8 mouse cellular contexts compared by ENCODE assay signal in genomic region chr13:21749387-21750158, GRCm38 (mm10). TPM values are rescaled to one million over a fixed set of nuclear protein-coding genes. Genes with fewer than 3 reads are reported as not detected.
A peak's percentile ranks its signal among the peaks of the same experiment; 100 is the strongest.
DNase-seq lines count a peak whose midpoint lies in the region; ATAC-seq and TF ChIP-seq lines count a peak whose summit lies in the region.

No protein-coding gene starts in this region.

- H3K9me3 ChIP-seq in lung, postnatal 0 days (ENCODE audit: low read length), result no peaks in the 10 kb centered on the region
- no peaks in the 10 kb centered on the region for H3K9me3 ChIP-seq in midbrain, postnatal 0 days (ENCODE audit: low read length)

- H3K4me3 ChIP-seq in lung, postnatal 0 days (ENCODE audit: low read depth, low read length), result peak overlapping the region; percentile 39
- peak overlapping the region; percentile 44 for H3K4me3 ChIP-seq in midbrain, postnatal 0 days (ENCODE audit: low read depth, low read length)

- no peak for TF ChIP-seq CTCF in lung, postnatal 0 days (IDR thresholded peaks at IDR 0.05)
- no peak for TF ChIP-seq CTCF in midbrain, postnatal 0 days (IDR thresholded peaks at IDR 0.05)

- no peaks in the 10 kb centered on the region for H3K36me3 ChIP-seq in lung, postnatal 0 days (ENCODE audit: insufficient read depth, low read length)
- H3K36me3 ChIP-seq in midbrain, postnatal 0 days (ENCODE audit: insufficient read depth, low read length), result no peaks in the 10 kb centered on the region

- H3K4me2 ChIP-seq in lung, postnatal 0 days (replicated peaks; ENCODE audit: low read depth, low read length), result peak overlapping the region; percentile 56
- peak overlapping the region; percentile 58 for H3K4me2 ChIP-seq in midbrain, postnatal 0 days (ENCODE audit: low read depth, low read length, poor library complexity, severe bottlenecking)

- peaks cover 7% of the 10 kb centered on the region for H3K4me1 ChIP-seq in lung, postnatal 0 days (ENCODE audit: insufficient read depth, low read depth, low read length)
- H3K4me1 ChIP-seq in midbrain, postnatal 0 days (ENCODE audit: insufficient read depth, low read length), result no peaks in the 10 kb centered on the region

- peak overlapping the region; percentile 32; the same call in 1 of the 2 replicates for H3K9ac ChIP-seq in lung, postnatal 0 days (replicated peaks; ENCODE audit: low read depth)
- peak overlapping the region; percentile 59 for H3K9ac ChIP-seq in midbrain, postnatal 0 days (replicated peaks; ENCODE audit: low read length, poor library complexity, severe bottlenecking)

- no peak for ATAC-seq in lung, postnatal 0 days
- ATAC-seq in midbrain, postnatal 0 days (ENCODE audit: low FRiP score), result no peak
- ATAC-seq in inflammation-experienced regulatory T-cells, adult 6 months, result no peak

- H3K27me3 ChIP-seq in lung, postnatal 0 days (replicated peaks; ENCODE audit: insufficient read depth, low read length), result no peaks in the 10 kb centered on the region
- no peaks in the 10 kb centered on the region for H3K27me3 ChIP-seq in midbrain, postnatal 0 days (ENCODE audit: insufficient read depth, low read length)

- no peak for TF ChIP-seq EP300 in lung, postnatal 0 days (IDR thresholded peaks at IDR 0.05)

- 2% methylated on average over 5 of the region's 5 CpGs for WGBS in lung, postnatal 0 days
- WGBS in midbrain, postnatal 0 days, result 6% methylated on average over 5 of the region's 5 CpGs

- H3K27ac ChIP-seq in lung, postnatal 0 days (ENCODE audit: low read length), result no peak overlapping the region
- H3K27ac ChIP-seq in midbrain, postnatal 0 days (ENCODE audit: low read depth, low read length), result peak overlapping the region; percentile 48; the same call in 1 of the 2 replicates

- DNase-seq in lung, postnatal 0 days (ENCODE audit: low spot score), result no peak
- DNase-seq in lung, postnatal 14 days, result no peak
- DNase-seq in embryo, embryonic 10 days (ENCODE audit: low spot score), result peak; percentile 71
- peak; percentile 69 for DNase-seq in hindlimb bud, embryonic 11.5 days (ENCODE audit: extremely low spot score, low read depth, low spot score)
- DNase-seq in midbrain, postnatal 0 days (ENCODE audit: low spot score), result peak; percentile 39
- DNase-seq in T-cell, adult 2 months (ENCODE audit: low spot score), result no peak
- DNase-seq in gastrocnemius, postnatal 25 days, result no peak

RNA-seq across cellular contexts. Expression of gene Hist1h4k, which starts 0.7 kb away (rescaled TPM):
- 0.84 and 0.89 TPM in 2 replicates for polyA plus RNA-seq in lung, postnatal 0 days (2015; fragmentation: Nextera tagmentation; extraction: Ambion mirVana)
- 386 and 434 TPM in 2 replicates for total RNA-seq in midbrain, postnatal 0 days (2014; rRNA removed)
- polyA plus RNA-seq in midbrain, postnatal 0 days (2015; fragmentation: Nextera tagmentation; extraction: Ambion mirVana), result 0.80 and 2.1 TPM in 2 replicates
- polyA plus RNA-seq in inflammation-experienced regulatory T-cells, adult 6 months (2017; shearing (Covaris generic)), result 10 to 100 TPM in 1 of 3 experiments, 1 to 10 TPM in 2; 1.5 to 15.3 (median 8.0) TPM
- total RNA-seq in gastrocnemius, postnatal 25 days (2021), result 10 to 100 TPM; 31.9 to 37.5 TPM

RNA-seq across cellular contexts. Expression of gene Hist1h2ak, which starts 4.1 kb away (rescaled TPM):
- 7.5 and 9.4 TPM in 2 replicates for polyA plus RNA-seq in lung, postnatal 0 days (2015; fragmentation: Nextera tagmentation; extraction: Ambion mirVana)
- 254 and 276 TPM in 2 replicates for total RNA-seq in midbrain, postnatal 0 days (2014; rRNA removed)
- polyA plus RNA-seq in midbrain, postnatal 0 days (2015; fragmentation: Nextera tagmentation; extraction: Ambion mirVana), result 2.4 and 4.6 TPM in 2 replicates
- polyA plus RNA-seq in inflammation-experienced regulatory T-cells, adult 6 months (2017; shearing (Covaris generic)), result 1 to 10 TPM in 1 of 3 experiments, not detected in 2; 6.2 TPM
- 1 to 10 TPM; 2.7 to 6.4 TPM for total RNA-seq in gastrocnemius, postnatal 25 days (2021)

RNA-seq across cellular contexts. Expression of gene Hist1h2bn, which starts 4.3 kb away (rescaled TPM):
- polyA plus RNA-seq in lung, postnatal 0 days (2015; fragmentation: Nextera tagmentation; extraction: Ambion mirVana), result 1.1 and 1.3 TPM in 2 replicates
- 212 and 326 TPM in 2 replicates for total RNA-seq in midbrain, postnatal 0 days (2014; rRNA removed)
- polyA plus RNA-seq in midbrain, postnatal 0 days (2015; fragmentation: Nextera tagmentation; extraction: Ambion mirVana), result not detected in 2 replicates
- polyA plus RNA-seq in inflammation-experienced regulatory T-cells, adult 6 months (2017; shearing (Covaris generic)), result 1 to 10 TPM in 2 of 3 experiments, not detected in 1; 1.8 to 3.0 TPM
- 1 to 10 TPM; 5.1 to 9.0 TPM for total RNA-seq in gastrocnemius, postnatal 25 days (2021)

RNA-seq across cellular contexts. Expression of gene Hist1h4j, which starts 14.7 kb away (rescaled TPM):
- polyA plus RNA-seq in lung, postnatal 0 days (2015; fragmentation: Nextera tagmentation; extraction: Ambion mirVana), result not detected in 2 replicates
- total RNA-seq in midbrain, postnatal 0 days (2014; rRNA removed), result 304 and 479 TPM in 2 replicates
- 0.32 TPM in 1 of 2 replicates, not detected in the other for polyA plus RNA-seq in midbrain, postnatal 0 days (2015; fragmentation: Nextera tagmentation; extraction: Ambion mirVana)
- polyA plus RNA-seq in inflammation-experienced regulatory T-cells, adult 6 months (2017; shearing (Covaris generic)), result not detected
- 1 to 10 TPM; 1.2 to 4.0 TPM for total RNA-seq in gastrocnemius, postnatal 25 days (2021)

RNA-seq across cellular contexts. Expression of gene Hist1h2bm, which starts 27.7 kb away (rescaled TPM):
- polyA plus RNA-seq in lung, postnatal 0 days (2015; fragmentation: Nextera tagmentation; extraction: Ambion mirVana), result 0.66 and 0.67 TPM in 2 replicates
- 201 and 468 TPM in 2 replicates for total RNA-seq in midbrain, postnatal 0 days (2014; rRNA removed)
- polyA plus RNA-seq in midbrain, postnatal 0 days (2015; fragmentation: Nextera tagmentation; extraction: Ambion mirVana), result 0.39 and 0.51 TPM in 2 replicates
- polyA plus RNA-seq in inflammation-experienced regulatory T-cells, adult 6 months (2017; shearing (Covaris generic)), result 1 to 10 TPM in 2 of 3 experiments, not detected in 1; 1.6 to 4.7 TPM
- 1 to 10 TPM; 1.1 to 5.1 TPM for total RNA-seq in gastrocnemius, postnatal 25 days (2021)

Comparison
In these comparisons a context has a peak if more than half of its experiments do, and no peak if none do; other contexts are left out.
1. DNase-seq: peak in embryo, embryonic 10 days (single experiment), hindlimb bud, embryonic 11.5 days (single experiment) and midbrain, postnatal 0 days (single experiment); none in lung, postnatal 0 days (single experiment), lung, postnatal 14 days (single experiment), T-cell, adult 2 months (single experiment) and gastrocnemius, postnatal 25 days (single experiment).